Comparison of ENCODE assay signal across 15 mouse cellular contexts in the genomic region with DNA sequence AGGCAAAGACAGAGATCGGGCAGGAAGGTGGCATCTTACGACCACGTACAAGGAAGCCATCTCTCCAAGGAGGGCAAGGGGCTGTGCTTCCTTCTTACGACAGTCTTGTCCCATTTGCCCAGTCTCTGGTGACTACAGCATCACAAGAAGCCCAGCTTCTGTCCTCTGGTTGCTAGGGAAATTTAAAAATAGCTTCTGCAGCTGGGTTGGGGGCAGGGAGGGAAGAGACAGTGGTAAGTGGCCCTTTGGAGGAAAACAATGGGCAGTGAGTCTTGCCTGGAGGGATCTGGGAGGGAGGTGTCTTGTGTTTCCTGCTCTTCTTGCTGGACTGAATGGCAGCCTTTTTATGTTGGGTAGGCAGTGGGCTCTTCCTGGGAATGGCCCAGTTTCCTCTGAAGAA.
A peak's percentile ranks its signal among the peaks of the same experiment; 100 is the strongest.
DNase-seq lines count a peak whose midpoint lies in the region; ATAC-seq and TF ChIP-seq lines count a peak whose summit lies in the region.
"Had no signal": no experiment of that assay in that cellular context is flagged by ENCODE, and none has a peak within 500 bp of the region (broad histone marks: within the 10 kb centered on the region; RNA-seq: fewer than 3 reads in every experiment).

No protein-coding gene starts in this region.

- TF ChIP-seq POLR2A in ES-Bruce4 (IDR thresholded peaks at IDR 0.05; ENCODE audit: insufficient read depth, low read length), result no peak

- H3K27me3 ChIP-seq in forebrain, postnatal 0 days (ENCODE audit: insufficient read depth, low read length), result no peaks in the 10 kb centered on the region
- no peaks in the 10 kb centered on the region for H3K27me3 ChIP-seq in forebrain, embryonic 15.5 days
- no peaks in the 10 kb centered on the region for H3K27me3 ChIP-seq in liver, postnatal 0 days (ENCODE audit: insufficient read depth, low read length)
- H3K27me3 ChIP-seq in ES-Bruce4 (ENCODE audit: control insufficient read depth, insufficient read depth, low read length, poor library complexity, severe bottlenecking), result no peaks in the 10 kb centered on the region
- no peaks in the 10 kb centered on the region for H3K27me3 ChIP-seq in embryonic facial prominence, embryonic 11.5 days (ENCODE audit: control insufficient read depth, insufficient read depth, low read length)
- no peaks in the 10 kb centered on the region for H3K27me3 ChIP-seq in liver, embryonic 12.5 days (replicated peaks)
- H3K27me3 ChIP-seq: intestine, embryonic 15.5 days; limb, embryonic 12.5 days; lung, embryonic 15.5 days; stomach, embryonic 15.5 days had no signal

- TF ChIP-seq CTCF in forebrain, postnatal 0 days (IDR thresholded peaks at IDR 0.05; ENCODE audit: low read depth), result no peak
- 0 out of 2 replicates have a peak, but pooled peaks have one; percentile 2 for TF ChIP-seq CTCF in liver, postnatal 0 days (IDR thresholded peaks at IDR 0.05; ENCODE audit: low read depth)
- TF ChIP-seq CTCF in ES-Bruce4 (IDR thresholded peaks at IDR 0.05; ENCODE audit: low read depth, low read length), result no peak

- peak; percentile 51; the same call in 1 of the 2 replicates for ATAC-seq in forebrain, postnatal 0 days
- no peak for ATAC-seq in forebrain, embryonic 15.5 days (replicated peaks)
- no peak for ATAC-seq in liver, postnatal 0 days
- no peak for ATAC-seq in embryonic facial prominence, embryonic 11.5 days (replicated peaks; ENCODE audit: insufficient number of reproducible peaks, low FRiP score, low TSS enrichment, low read depth)
- ATAC-seq in inflammation-experienced regulatory T-cells, adult 6 months, result no peak
- ATAC-seq in liver, embryonic 12.5 days, result no peak
- ATAC-seq: intestine, embryonic 15.5 days had no signal

- H3K4me3 ChIP-seq in forebrain, postnatal 0 days (ENCODE audit: low read depth, low read length), result no peak overlapping the region
- H3K4me3 ChIP-seq in forebrain, embryonic 15.5 days, result no peak overlapping the region
- H3K4me3 ChIP-seq in liver, postnatal 0 days (ENCODE audit: low read depth, low read length), result no peak overlapping the region
- H3K4me3 ChIP-seq in ES-Bruce4 (ENCODE audit: low read depth, low read length), result peak overlapping the region; percentile 6; the same call in 1 of the 2 replicates
- no peak overlapping the region for H3K4me3 ChIP-seq in embryonic facial prominence, embryonic 11.5 days (ENCODE audit: low read depth, low read length)
- H3K4me3 ChIP-seq in liver, embryonic 12.5 days, result no peak overlapping the region
- H3K4me3 ChIP-seq: intestine, embryonic 15.5 days; limb, embryonic 12.5 days; lung, embryonic 15.5 days; myocyte; stomach, embryonic 15.5 days had no signal

- H3K27ac ChIP-seq in forebrain, postnatal 0 days (ENCODE audit: low read depth, low read length), result no peak overlapping the region
- no peak overlapping the region for H3K27ac ChIP-seq in forebrain, embryonic 15.5 days (replicated peaks)
- no peak overlapping the region for H3K27ac ChIP-seq in liver, postnatal 0 days (ENCODE audit: low read depth)
- H3K27ac ChIP-seq in ES-Bruce4 (ENCODE audit: insufficient read depth, low read length), result no peak overlapping the region
- no peak overlapping the region for H3K27ac ChIP-seq in embryonic facial prominence, embryonic 11.5 days (replicated peaks; ENCODE audit: low read depth, low read length)
- no peak overlapping the region for H3K27ac ChIP-seq in liver, embryonic 12.5 days
- H3K27ac ChIP-seq: intestine, embryonic 15.5 days; limb, embryonic 12.5 days; lung, embryonic 15.5 days; stomach, embryonic 15.5 days had no signal

- H3K4me2 ChIP-seq in forebrain, postnatal 0 days (ENCODE audit: low read depth), result no peak overlapping the region
- no peak overlapping the region for H3K4me2 ChIP-seq in forebrain, embryonic 15.5 days (replicated peaks)
- H3K4me2 ChIP-seq in liver, postnatal 0 days (ENCODE audit: low read depth, low read length), result no peak overlapping the region
- H3K4me2 ChIP-seq in embryonic facial prominence, embryonic 11.5 days (ENCODE audit: low read depth, low read length), result no peak overlapping the region
- no peak overlapping the region for H3K4me2 ChIP-seq in liver, embryonic 12.5 days
- H3K4me2 ChIP-seq: intestine, embryonic 15.5 days; limb, embryonic 12.5 days; lung, embryonic 15.5 days; stomach, embryonic 15.5 days had no signal

- DNase-seq in forebrain, postnatal 0 days, result peak; percentile 20
- DNase-seq in liver, postnatal 0 days, result no peak
- DNase-seq in liver, result no peak
- DNase-seq in embryonic facial prominence, embryonic 11.5 days (ENCODE audit: low spot score), result peak; percentile 10
- DNase-seq: heart, postnatal 36 days; layer of hippocampus, postnatal 36 days had no signal

- no peak for TF ChIP-seq EP300 in liver, postnatal 0 days (IDR thresholded peaks at IDR 0.05; ENCODE audit: low read depth)
- peak; percentile 66; the same call in 1 of the 2 replicates for TF ChIP-seq EP300 in ES-Bruce4 (IDR thresholded peaks at IDR 0.05; ENCODE audit: insufficient read depth, low read depth, low read length)

- H3K36me3 ChIP-seq in forebrain, postnatal 0 days (ENCODE audit: insufficient read depth), result no peaks in the 10 kb centered on the region
- H3K36me3 ChIP-seq in forebrain, embryonic 15.5 days, result no peaks in the 10 kb centered on the region
- no peaks in the 10 kb centered on the region for H3K36me3 ChIP-seq in liver, postnatal 0 days (replicated peaks; ENCODE audit: insufficient read depth, low read length)
- no peaks in the 10 kb centered on the region for H3K36me3 ChIP-seq in ES-Bruce4 (ENCODE audit: control insufficient read depth, insufficient read depth, low read length, poor library complexity, severe bottlenecking)
- no peaks in the 10 kb centered on the region for H3K36me3 ChIP-seq in embryonic facial prominence, embryonic 11.5 days (replicated peaks; ENCODE audit: control insufficient read depth, insufficient read depth, low read depth, low read length)
- no peaks in the 10 kb centered on the region for H3K36me3 ChIP-seq in liver, embryonic 12.5 days
- H3K36me3 ChIP-seq: intestine, embryonic 15.5 days; limb, embryonic 12.5 days; lung, embryonic 15.5 days; stomach, embryonic 15.5 days had no signal

- no peak overlapping the region for H3K9ac ChIP-seq in forebrain, postnatal 0 days
- H3K9ac ChIP-seq in forebrain, embryonic 15.5 days (replicated peaks), result no peak overlapping the region
- H3K9ac ChIP-seq in liver, postnatal 0 days (replicated peaks), result no peak overlapping the region
- no peak overlapping the region for H3K9ac ChIP-seq in ES-Bruce4 (ENCODE audit: low read depth, poor library complexity, severe bottlenecking)
- H3K9ac ChIP-seq in embryonic facial prominence, embryonic 11.5 days (replicated peaks; ENCODE audit: low read length), result no peak overlapping the region
- H3K9ac ChIP-seq in liver, embryonic 12.5 days, result no peak overlapping the region
- H3K9ac ChIP-seq: intestine, embryonic 15.5 days; limb, embryonic 12.5 days; lung, embryonic 15.5 days; stomach, embryonic 15.5 days had no signal

- 78% methylated on average over 4 of the region's 4 CpGs for WGBS in forebrain, postnatal 0 days
- 74% methylated on average over 4 of the region's 4 CpGs for WGBS in forebrain, embryonic 15.5 days
- WGBS in liver, postnatal 0 days (ENCODE audit: insufficient replicate concordance), result 63% methylated on average over 4 of the region's 4 CpGs
- 47% methylated on average over 4 of the region's 4 CpGs for WGBS in embryonic facial prominence, embryonic 11.5 days
- WGBS in liver, embryonic 12.5 days (ENCODE audit: insufficient replicate concordance), result 47% methylated on average over 4 of the region's 4 CpGs

- no peaks in the 10 kb centered on the region for H3K4me1 ChIP-seq in forebrain, postnatal 0 days (ENCODE audit: insufficient read depth)
- H3K4me1 ChIP-seq in forebrain, embryonic 15.5 days, result no peaks in the 10 kb centered on the region
- no peaks in the 10 kb centered on the region for H3K4me1 ChIP-seq in liver, postnatal 0 days (ENCODE audit: insufficient read depth)
- no peaks in the 10 kb centered on the region for H3K4me1 ChIP-seq in ES-Bruce4 (ENCODE audit: control insufficient read depth, insufficient read depth, low read length)
- no peaks in the 10 kb centered on the region for H3K4me1 ChIP-seq in embryonic facial prominence, embryonic 11.5 days (ENCODE audit: control insufficient read depth, insufficient read depth, low read length)
- no peaks in the 10 kb centered on the region for H3K4me1 ChIP-seq in liver, embryonic 12.5 days
- H3K4me1 ChIP-seq: intestine, embryonic 15.5 days; limb, embryonic 12.5 days; stomach, embryonic 15.5 days had no signal

- no peaks in the 10 kb centered on the region for H3K9me3 ChIP-seq in forebrain, postnatal 0 days (ENCODE audit: low read length)
- no peaks in the 10 kb centered on the region for H3K9me3 ChIP-seq in forebrain, embryonic 15.5 days
- no peaks in the 10 kb centered on the region for H3K9me3 ChIP-seq in liver, postnatal 0 days (ENCODE audit: low read length)
- H3K9me3 ChIP-seq in ES-Bruce4 (replicated peaks; ENCODE audit: control insufficient read depth, insufficient read depth, low read length, poor library complexity, severe bottlenecking), result no peaks in the 10 kb centered on the region
- H3K9me3 ChIP-seq in embryonic facial prominence, embryonic 11.5 days (replicated peaks; ENCODE audit: control insufficient read depth, low read length), result no peaks in the 10 kb centered on the region
- no peaks in the 10 kb centered on the region for H3K9me3 ChIP-seq in liver, embryonic 12.5 days (replicated peaks)
- H3K9me3 ChIP-seq: intestine, embryonic 15.5 days; limb, embryonic 12.5 days; lung, embryonic 15.5 days; stomach, embryonic 15.5 days had no signal

Comparison
In these comparisons a context has a peak if more than half of its experiments do, and no peak if none do; other contexts are left out.
1. DNase-seq: peak in forebrain, postnatal 0 days (single experiment) and embryonic facial prominence, embryonic 11.5 days (single experiment); none in liver, postnatal 0 days (single experiment) and liver (single experiment).